8 mouse cellular contexts compared by ENCODE assay signal in genomic region chr17:32536051-32536866, GRCm38 (mm10). TPM values are rescaled to one million over a fixed set of nuclear protein-coding genes. Genes with fewer than 3 reads are reported as not detected.
DNase-seq lines count a peak whose midpoint lies in the region; ATAC-seq and TF ChIP-seq lines count a peak whose summit lies in the region.
"Not testable (repeated sequence)": the region's sequence is repeated elsewhere in the genome, so short reads cannot be mapped to it uniquely, and the experiment has no call there.

Cyp4f16 (plus strand) TSS chr17:32536558.

- not testable (repeated sequence) for H3K4me1 ChIP-seq in embryonic facial prominence, embryonic 15.5 days; limb, embryonic 15.5 days; midbrain, postnatal 0 days (ENCODE audit: insufficient read depth, low read length)
- peaks cover 13% of the 10 kb centered on the region; the same call in 1 of the 2 replicates for H3K4me1 ChIP-seq in heart, embryonic 10.5 days
- peaks cover 13% of the 10 kb centered on the region for H3K4me1 ChIP-seq in kidney, embryonic 15.5 days

- peak; percentile 93 for ATAC-seq in embryonic facial prominence, embryonic 15.5 days (ENCODE audit: insufficient number of reproducible peaks, low FRiP score, low TSS enrichment, low read depth)
- ATAC-seq in kidney, embryonic 15.5 days (replicated peaks; ENCODE audit: low FRiP score) = peak; percentile 94
- peak; percentile 94 for ATAC-seq in limb, embryonic 15.5 days (ENCODE audit: insufficient number of reproducible peaks, low FRiP score, low TSS enrichment, low read depth)
- ATAC-seq in midbrain, postnatal 0 days (ENCODE audit: low FRiP score) = peak; percentile 84

- peak within 1 kb of the TSS; percentile 33; the same call in 1 of the 2 replicates for H3K9ac ChIP-seq in embryonic facial prominence, embryonic 15.5 days
- H3K9ac ChIP-seq in kidney, embryonic 15.5 days = peak within 1 kb of the TSS; percentile 49
- H3K9ac ChIP-seq in limb, embryonic 15.5 days = peak within 1 kb of the TSS; percentile 2; the same call in 1 of the 2 replicates
- H3K9ac ChIP-seq in midbrain, postnatal 0 days (replicated peaks; ENCODE audit: low read length, poor library complexity, severe bottlenecking) = 0 out of 2 replicates have a peak within 1 kb of the TSS, but pooled peaks have one; percentile 29

- H3K27ac ChIP-seq in embryonic facial prominence, embryonic 15.5 days (replicated peaks); midbrain, postnatal 0 days (ENCODE audit: low read depth, low read length): not testable (repeated sequence)
- H3K27ac ChIP-seq in heart, embryonic 10.5 days = peak within 1 kb of the TSS; percentile 53; the same call in 1 of the 2 replicates
- peak within 1 kb of the TSS; percentile 58 for H3K27ac ChIP-seq in kidney, embryonic 15.5 days
- H3K27ac ChIP-seq in limb, embryonic 15.5 days = peak within 1 kb of the TSS; percentile 39; the same call in 1 of the 2 replicates

- 5% methylated on average over 5 of the region's 5 CpGs for WGBS in embryonic facial prominence, embryonic 15.5 days
- 7% methylated on average over 5 of the region's 5 CpGs for WGBS in heart, embryonic 10.5 days
- WGBS in kidney, embryonic 15.5 days = 7% methylated on average over 5 of the region's 5 CpGs
- 5% methylated on average over 5 of the region's 5 CpGs for WGBS in limb, embryonic 15.5 days
- WGBS in midbrain, postnatal 0 days = 14% methylated on average over 5 of the region's 5 CpGs

- H3K9me3 ChIP-seq in embryonic facial prominence, embryonic 15.5 days (replicated peaks); heart, embryonic 10.5 days; kidney, embryonic 15.5 days (replicated peaks); limb, embryonic 15.5 days; midbrain, postnatal 0 days (ENCODE audit: low read length): not testable (repeated sequence)

- peak within 1 kb of the TSS; percentile 55 for H3K4me3 ChIP-seq in embryonic facial prominence, embryonic 15.5 days (replicated peaks)
- H3K4me3 ChIP-seq in heart, embryonic 10.5 days = peak within 1 kb of the TSS; percentile 55
- peak within 1 kb of the TSS; percentile 53 for H3K4me3 ChIP-seq in kidney, embryonic 15.5 days (replicated peaks)
- H3K4me3 ChIP-seq in limb, embryonic 15.5 days = peak within 1 kb of the TSS; percentile 49
- peak within 1 kb of the TSS; percentile 29 for H3K4me3 ChIP-seq in midbrain, postnatal 0 days (ENCODE audit: low read depth, low read length)

- not testable (repeated sequence) for H3K36me3 ChIP-seq in embryonic facial prominence, embryonic 15.5 days; heart, embryonic 10.5 days; kidney, embryonic 15.5 days; limb, embryonic 15.5 days; midbrain, postnatal 0 days (ENCODE audit: insufficient read depth, low read length)

- not testable (repeated sequence) for TF ChIP-seq CTCF in midbrain, postnatal 0 days (IDR thresholded peaks at IDR 0.05)

- H3K27me3 ChIP-seq in embryonic facial prominence, embryonic 15.5 days; heart, embryonic 10.5 days (ENCODE audit: insufficient read depth, poor library complexity, severe bottlenecking); kidney, embryonic 15.5 days; limb, embryonic 15.5 days; midbrain, postnatal 0 days (ENCODE audit: insufficient read depth, low read length): not testable (repeated sequence)

- peak within 1 kb of the TSS; percentile 65 for H3K4me2 ChIP-seq in embryonic facial prominence, embryonic 15.5 days (replicated peaks)
- peak within 1 kb of the TSS; percentile 71 for H3K4me2 ChIP-seq in kidney, embryonic 15.5 days
- peak within 1 kb of the TSS; percentile 60 for H3K4me2 ChIP-seq in limb, embryonic 15.5 days
- H3K4me2 ChIP-seq in midbrain, postnatal 0 days (ENCODE audit: low read depth, low read length, poor library complexity, severe bottlenecking) = peak within 1 kb of the TSS; percentile 40

- DNase-seq in 416B (ENCODE audit: low read depth) = peak; percentile 82
- DNase-seq in adrenal gland, postnatal 4 days (ENCODE audit: low spot score in 2 of 2) = peak; percentile 71 to 88
- DNase-seq in heart, embryonic 10.5 days (ENCODE audit: low spot score) = peak; percentile 94
- DNase-seq in midbrain, postnatal 0 days (ENCODE audit: low spot score) = peak; percentile 83
- peak; percentile 27 to 76 for DNase-seq in spleen, postnatal 10 days (ENCODE audit: low spot score in 2 of 2)

RNA-seq across cellular contexts. Expression of gene Cyp4f16, which starts in this region (rescaled TPM):
- total RNA-seq in adrenal gland, postnatal 4 days (2021) = 10 to 100 TPM; 26.0 to 27.6 TPM
- polyA plus RNA-seq in embryonic facial prominence, embryonic 15.5 days (2015; fragmentation: Nextera tagmentation; extraction: Ambion mirVana) = 18.2 and 23.3 TPM in 2 replicates
- polyA plus RNA-seq in heart, embryonic 10.5 days (2016; fragmentation: Nextera tagmentation; extraction: Ambion mirVana) = 15.8 and 18.3 TPM in 2 replicates
- 20.9 and 21.7 TPM in 2 replicates for polyA plus RNA-seq in kidney, embryonic 15.5 days (2015; fragmentation: Nextera tagmentation; extraction: Ambion mirVana)
- polyA plus RNA-seq in limb, embryonic 15.5 days (2015; fragmentation: Nextera tagmentation; extraction: Ambion mirVana) = 19.7 and 20.9 TPM in 2 replicates
- 7.2 and 10.6 TPM in 2 replicates for total RNA-seq in midbrain, postnatal 0 days (2014; rRNA removed)
- polyA plus RNA-seq in midbrain, postnatal 0 days (2015; fragmentation: Nextera tagmentation; extraction: Ambion mirVana) = 9.1 and 11.2 TPM in 2 replicates
